Mouse (Mus musculus): ENCODE measurements around the gene Eif4a1.

GRCm38 (mm10) chr11:69692196-69692811 lies 20.1 kb upstream of the Eif4a1 start:
- TF ChIP-seq CTCF (IDR thresholded peaks at IDR 0.05; ENCODE audit: control insufficient read depth, insufficient read depth, insufficient replicate concordance, low read depth, low read length) (no peak), POLR2A (IDR thresholded peaks at IDR 0.05; ENCODE audit: control insufficient read depth, low read depth, low read length) (no peak)
